Mouse (Mus musculus) heart, embryonic 10.5 days (tissue): Measurements from ENCODE around the gene Ocrl. TPM values are rescaled to one million over a fixed set of nuclear protein-coding genes. Genes with fewer than 3 reads are reported as not detected.

Source experiments
- DNase-seq: peaks from one replicate; pipeline ENCODE4 v3.0.0-alpha.2; 2017; ENCODE audit warnings: low spot score
- H3K27ac ChIP-seq: fragments of 300-500 bp; sonication (generic); 2 replicates; pipeline ENCODE4 v1.5.1; 2016; ENCODE audit warnings: mild to moderate bottlenecking
- H3K27me3 ChIP-seq: fragments of 300-500 bp; sonication (generic); 2 replicates; pipeline ENCODE4 v1.6.1; 2016; ENCODE audit warnings: mild to moderate bottlenecking; ENCODE audit not compliant: poor library complexity, insufficient read depth, severe bottlenecking
- H3K36me3 ChIP-seq: fragments of 300-500 bp; sonication (generic); 2 replicates; pipeline ENCODE4 v1.6.1; 2016; ENCODE audit warnings: mild to moderate bottlenecking, moderate library complexity
- H3K4me1 ChIP-seq: fragments of 300-500 bp; sonication (generic); 2 replicates; pipeline ENCODE4 v1.6.1; 2016; ENCODE audit warnings: mild to moderate bottlenecking
- H3K4me3 ChIP-seq: fragments of 300-500 bp; sonication (generic); 2 replicates; pipeline ENCODE4 v1.5.1; 2016; ENCODE audit warnings: mild to moderate bottlenecking, moderate library complexity
- H3K9me3 ChIP-seq: fragments of 300-500 bp; sonication (generic); 2 replicates; pipeline ENCODE4 v1.6.1; 2016; ENCODE audit warnings: mild to moderate bottlenecking, moderate library complexity
- WGBS: fragments of 180-500 bp; shearing (Covaris S2); methylation state at CpG from one replicate; pipeline ENCODE4 v1.1.7; 2016; 5-methylcytosine and 5-hydroxymethylcytosine counted together
- polyA plus RNA-seq: library from polyadenylated mRNA; unstranded; fragments of >200 nt; fragmentation: Nextera tagmentation; extraction: Ambion mirVana; gene quantifications from 2 replicates; pipeline ENCODE4 v1.2.1, GENCODE M21; 2016

The Ocrl gene
- polyA plus RNA-seq, 1 experiment from 2014 or later: 12.5 TPM

DNA sequence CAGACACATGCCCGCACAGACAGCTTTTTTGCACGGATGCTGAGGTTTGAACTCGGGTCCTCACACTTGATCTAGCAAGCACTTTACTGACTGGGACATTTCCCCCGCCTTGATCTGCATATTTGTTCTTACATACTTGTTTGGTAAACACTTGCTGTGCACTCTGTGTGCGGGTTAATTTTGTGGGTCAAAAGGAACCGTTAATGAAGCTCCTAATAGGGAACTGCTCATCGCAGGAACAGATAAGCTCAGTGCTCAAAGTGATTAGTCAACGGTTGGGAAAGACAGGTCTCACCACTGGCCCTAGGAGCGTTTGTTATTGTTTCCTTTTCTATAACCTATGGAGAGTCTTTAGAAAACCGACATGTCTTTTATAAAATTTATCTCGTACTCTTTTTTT, 22.2 kb downstream of the Ocrl start:
- 81% methylated on average over 11 of the region's 11 CpGs for WGBS
- H3K36me3 ChIP-seq: peaks cover 6% of the 10 kb centered on the region; the same call in 1 of the 2 replicates
- DNase-seq: no peak

DNA sequence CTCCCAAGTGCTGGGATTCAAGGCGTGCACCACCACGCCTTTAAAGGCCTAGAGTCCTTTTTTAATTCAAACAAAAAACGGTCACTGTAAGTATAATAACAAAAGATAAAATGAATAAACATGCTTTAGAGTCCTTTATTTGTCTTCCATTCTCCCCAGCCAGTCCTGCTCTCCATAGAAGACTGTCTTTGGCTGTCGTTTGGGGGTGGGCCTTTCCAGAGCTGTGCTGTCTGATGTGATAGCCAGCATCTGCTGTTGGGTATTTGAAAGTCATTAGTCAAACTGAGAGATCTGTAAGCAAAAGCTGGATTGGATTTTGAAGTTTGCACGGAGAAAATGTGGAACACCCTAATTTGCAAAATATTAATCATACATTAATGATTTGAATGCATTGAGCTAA, 24.7 kb downstream of the Ocrl start:
- no peak for DNase-seq
- H3K4me3 ChIP-seq: no peak overlapping the region
- no peaks in the 10 kb centered on the region for H3K4me1 ChIP-seq
- H3K36me3 ChIP-seq: peaks cover 8% of the 10 kb centered on the region; the same call in 1 of the 2 replicates
- H3K27me3 ChIP-seq: no peaks in the 10 kb centered on the region
- 69% methylated on average over 5 of the region's 5 CpGs for WGBS
- H3K27ac ChIP-seq: no peak overlapping the region
- H3K9me3 ChIP-seq: no peaks in the 10 kb centered on the region

More for the DNA sequence above, 22.2 kb downstream of the Ocrl start:
- Histone ChIP-seq H3K27me3 (no peaks in the 10 kb centered on the region), H3K4me1 (no peaks in the 10 kb centered on the region), H3K4me3 (no peak overlapping the region), H3K9me3 (no peaks in the 10 kb centered on the region), H3K27ac (no peak overlapping the region)

DNA sequence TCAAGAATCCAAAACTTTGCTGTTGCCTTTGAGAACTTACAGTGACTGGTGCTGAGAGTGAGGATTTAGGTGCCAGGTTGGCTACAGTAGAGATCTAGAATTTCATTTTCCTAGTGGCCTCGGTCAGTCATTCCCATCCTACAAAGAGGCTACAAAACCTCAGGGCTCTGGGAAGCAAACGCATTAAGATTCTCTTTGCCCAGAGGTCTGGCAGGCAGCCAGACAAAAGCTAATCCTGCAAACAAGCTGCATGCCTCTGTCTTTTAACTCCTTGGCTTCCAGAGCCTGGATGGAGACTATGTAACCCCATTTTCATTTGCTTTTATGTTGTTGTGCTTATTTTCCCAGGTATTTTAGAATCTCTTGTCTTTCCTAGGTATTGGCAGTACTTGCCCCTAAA, 25.6 kb downstream of the Ocrl start:
- Histone ChIP-seq H3K27ac (no peak overlapping the region), H3K9me3 (no peaks in the 10 kb centered on the region), H3K36me3 (peaks cover 5% of the 10 kb centered on the region; the same call in 1 of the 2 replicates), H3K4me1 (no peaks in the 10 kb centered on the region), H3K4me3 (no peak overlapping the region), H3K27me3 (no peaks in the 10 kb centered on the region)
- no peak for DNase-seq
- WGBS: 30% methylated on average over 2 of the region's 2 CpGs

DNA sequence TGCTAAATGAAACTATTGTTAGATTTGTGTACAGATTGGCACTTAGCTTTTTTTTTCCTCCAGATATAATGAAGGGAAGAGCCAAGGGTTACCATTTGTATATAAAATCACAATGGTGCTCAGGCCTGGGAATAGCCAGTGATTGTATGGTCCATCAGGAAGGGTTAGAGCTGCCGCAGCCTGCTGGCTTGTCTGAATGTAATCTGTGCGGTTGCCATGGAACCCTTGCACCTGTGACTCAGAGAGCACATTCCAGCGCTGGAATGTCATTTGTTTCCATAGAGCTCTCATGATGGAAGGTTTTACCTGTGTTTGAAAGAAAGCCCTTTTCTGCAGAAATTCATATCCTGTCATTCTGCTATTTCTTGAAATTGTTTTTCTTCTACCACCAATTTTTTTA, 37.5 kb downstream of the Ocrl start:
- H3K36me3 ChIP-seq: peaks cover 8% of the 10 kb centered on the region; the same call in 1 of the 2 replicates
- H3K4me1 ChIP-seq: no peaks in the 10 kb centered on the region
- H3K4me3 ChIP-seq: no peak overlapping the region
- H3K27ac ChIP-seq: no peak overlapping the region
- H3K9me3 ChIP-seq: no peaks in the 10 kb centered on the region
- no peak for DNase-seq
- no peaks in the 10 kb centered on the region for H3K27me3 ChIP-seq
- WGBS: 46% methylated on average over 3 of the region's 3 CpGs

DNA sequence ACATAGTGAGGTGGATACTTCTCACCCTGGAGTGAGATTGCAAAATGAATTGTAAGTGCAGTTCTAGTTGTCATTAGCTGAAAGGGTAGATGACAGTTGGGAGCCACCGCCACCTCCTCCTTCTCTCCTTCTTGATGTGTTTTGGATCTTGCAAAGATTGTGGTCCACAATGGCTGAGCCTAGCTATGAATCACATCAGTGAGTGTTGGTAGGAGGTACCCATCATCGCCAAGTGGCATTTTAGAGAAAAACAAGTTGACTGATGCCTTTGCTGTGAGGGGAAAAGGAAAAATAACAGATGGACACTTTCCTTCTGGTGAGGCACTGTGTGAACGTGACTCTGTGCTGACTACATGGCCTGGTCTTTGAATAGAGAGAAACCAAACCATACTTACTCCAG, 50.4 kb downstream of the Ocrl start:
- no peak overlapping the region for H3K27ac ChIP-seq
- no peaks in the 10 kb centered on the region for H3K27me3 ChIP-seq
- H3K4me3 ChIP-seq: no peak overlapping the region
- WGBS: 88% methylated on average over 3 of the region's 3 CpGs
- no peaks in the 10 kb centered on the region for H3K4me1 ChIP-seq
- 0 out of 2 replicates have a peak, but pooled peaks cover 7% of the 10 kb centered on the region for H3K36me3 ChIP-seq
- no peaks in the 10 kb centered on the region for H3K9me3 ChIP-seq
- no peak for DNase-seq

DNA sequence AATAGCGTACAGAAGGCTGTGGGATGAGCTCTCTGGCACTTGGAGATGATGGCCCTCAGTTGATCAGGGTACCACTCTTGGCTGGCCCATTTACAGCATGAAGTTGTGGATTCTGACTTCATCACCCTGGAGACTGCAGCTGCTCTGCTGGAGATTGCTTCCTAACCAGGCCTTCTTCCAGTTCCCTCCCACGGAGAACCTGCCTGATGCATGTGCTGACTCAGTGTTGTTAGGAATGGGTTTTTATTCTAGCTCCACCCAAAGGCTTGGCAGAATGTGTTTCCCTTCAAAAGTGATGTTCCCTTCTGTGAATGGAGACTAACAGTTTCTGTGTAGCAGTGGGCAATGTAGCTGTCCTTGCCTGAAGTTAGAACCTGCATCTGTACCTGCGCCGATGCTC, 58.2 kb downstream of the Ocrl start:
- 92% methylated on average over 4 of the region's 4 CpGs for WGBS
- Histone ChIP-seq H3K4me3 (no peak overlapping the region), H3K4me1 (no peaks in the 10 kb centered on the region), H3K27me3 (no peaks in the 10 kb centered on the region), H3K36me3 (no peaks in the 10 kb centered on the region), H3K27ac (no peak overlapping the region), H3K9me3 (no peaks in the 10 kb centered on the region)
- no peak for DNase-seq

DNA sequence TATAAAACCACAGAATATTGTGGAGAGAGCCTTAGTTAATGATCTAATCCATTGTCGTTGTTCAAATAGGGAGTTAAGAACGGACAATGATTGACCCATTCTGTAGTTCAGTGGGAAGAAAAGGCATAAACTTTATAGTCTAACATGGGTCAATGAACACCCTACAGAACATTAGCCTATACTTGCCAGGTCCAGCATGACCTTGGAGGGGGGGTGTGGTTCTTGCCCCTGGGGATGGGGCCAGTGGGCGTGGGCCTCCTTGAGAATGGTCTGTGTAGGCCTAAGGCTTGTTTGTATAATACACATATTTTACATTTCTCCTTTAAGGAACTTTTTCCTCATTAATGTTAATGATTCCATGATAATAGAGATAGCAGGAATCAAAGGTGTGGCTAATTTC, 58.7 kb downstream of the Ocrl start:
- Histone ChIP-seq H3K27ac (no peak overlapping the region), H3K27me3 (no peaks in the 10 kb centered on the region), H3K36me3 (no peaks in the 10 kb centered on the region), H3K4me1 (no peaks in the 10 kb centered on the region), H3K9me3 (no peaks in the 10 kb centered on the region), H3K4me3 (no peak overlapping the region)
- DNase-seq: no peak
- WGBS: 91% methylated on average over 3 of the region's 3 CpGs

DNA sequence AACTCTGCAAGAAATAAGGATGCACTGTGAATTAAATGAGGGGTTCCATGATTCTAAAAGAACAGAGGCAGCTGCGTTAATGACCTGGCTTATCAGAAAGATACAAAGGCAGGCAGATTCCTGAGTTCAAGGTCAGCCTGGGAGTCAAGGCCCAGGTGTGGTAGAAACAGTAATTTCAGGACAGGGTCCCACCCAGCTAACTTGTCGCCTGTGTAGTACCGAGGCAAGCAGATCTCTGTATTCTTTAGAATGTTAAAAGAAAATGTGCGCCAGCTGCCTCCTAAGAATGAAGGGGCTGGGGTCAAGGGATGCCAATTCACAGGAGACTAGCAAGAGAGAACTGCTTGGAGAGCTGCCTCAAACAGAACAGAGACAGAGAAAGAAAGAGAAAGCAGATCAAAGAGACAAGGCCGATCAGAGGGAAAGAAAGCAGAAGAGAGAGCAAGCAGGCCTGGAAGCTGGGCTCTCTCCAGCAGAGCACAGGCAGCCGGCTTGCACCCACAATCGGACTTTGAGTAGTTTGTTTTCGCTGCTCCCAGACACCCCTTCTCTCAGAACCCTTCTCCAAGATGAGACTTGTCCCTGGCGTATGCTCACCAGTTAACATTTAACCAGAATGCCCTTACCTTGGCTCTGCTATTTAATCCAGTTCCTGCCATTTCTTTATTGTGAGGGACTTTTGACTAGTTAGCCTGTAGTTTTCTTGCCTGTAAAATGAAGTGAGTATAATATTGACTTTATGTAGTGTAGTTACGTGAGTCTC, 59.4 kb downstream of the Ocrl start:
- no peak overlapping the region for H3K27ac ChIP-seq
- DNase-seq: no peak
- H3K27me3 ChIP-seq: no peaks in the 10 kb centered on the region
- no peak overlapping the region for H3K4me3 ChIP-seq
- 74% methylated on average over 10 of the region's 10 CpGs for WGBS
- H3K9me3 ChIP-seq: no peaks in the 10 kb centered on the region
- H3K4me1 ChIP-seq: no peaks in the 10 kb centered on the region
- H3K36me3 ChIP-seq: no peaks in the 10 kb centered on the region

DNA sequence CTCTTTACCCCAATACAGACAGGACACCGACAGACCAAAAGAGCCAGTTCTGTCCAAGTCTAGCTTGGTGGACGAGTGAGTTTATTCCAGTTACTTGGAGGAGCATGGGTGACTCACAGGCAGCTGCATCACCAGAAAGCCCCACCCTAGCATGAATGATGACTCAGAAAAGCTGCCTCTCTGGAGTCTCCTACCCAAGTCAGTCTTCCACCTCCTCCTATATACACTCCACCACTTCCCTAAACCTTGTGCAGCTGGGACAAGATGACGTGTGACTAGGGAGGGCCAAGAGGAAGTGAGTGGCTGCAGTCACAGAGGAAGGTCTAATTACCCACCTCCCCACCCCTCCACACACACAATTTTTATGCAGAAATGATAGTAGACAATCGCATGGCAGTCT, 64.4 kb downstream of the Ocrl start:
- 67% methylated on average over 4 of the region's 4 CpGs for WGBS
- Histone ChIP-seq H3K9me3 (no peaks in the 10 kb centered on the region), H3K4me3 (no peak overlapping the region), H3K4me1 (no peaks in the 10 kb centered on the region), H3K36me3 (no peaks in the 10 kb centered on the region), H3K27ac (no peak overlapping the region), H3K27me3 (no peaks in the 10 kb centered on the region)
- no peak for DNase-seq

DNA sequence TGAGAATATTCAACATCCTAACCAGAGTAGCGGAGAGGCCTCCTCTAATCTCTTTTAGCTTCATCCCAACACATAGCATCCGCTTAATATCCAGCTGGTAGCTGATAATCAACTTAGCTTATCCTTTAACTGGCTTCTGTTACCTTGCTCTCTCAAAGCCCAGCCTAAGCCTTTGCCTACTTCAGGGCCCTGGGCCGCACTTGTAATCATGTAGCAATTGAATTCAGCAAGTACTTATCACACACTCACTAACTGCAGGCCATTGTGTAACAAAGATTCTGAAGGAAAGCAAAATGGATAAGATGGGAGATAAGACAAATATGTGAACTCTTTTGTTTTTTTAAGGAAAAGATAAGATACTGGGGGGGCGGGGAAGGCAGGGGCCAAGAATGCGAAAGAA, 64.9 kb downstream of the Ocrl start:
- H3K36me3 ChIP-seq: no peaks in the 10 kb centered on the region
- H3K27ac ChIP-seq: no peak overlapping the region
- no peaks in the 10 kb centered on the region for H3K27me3 ChIP-seq
- H3K4me1 ChIP-seq: no peaks in the 10 kb centered on the region
- H3K9me3 ChIP-seq: no peaks in the 10 kb centered on the region
- DNase-seq: no peak
- 42% methylated on average over 5 of the region's 5 CpGs for WGBS
- no peak overlapping the region for H3K4me3 ChIP-seq

DNA sequence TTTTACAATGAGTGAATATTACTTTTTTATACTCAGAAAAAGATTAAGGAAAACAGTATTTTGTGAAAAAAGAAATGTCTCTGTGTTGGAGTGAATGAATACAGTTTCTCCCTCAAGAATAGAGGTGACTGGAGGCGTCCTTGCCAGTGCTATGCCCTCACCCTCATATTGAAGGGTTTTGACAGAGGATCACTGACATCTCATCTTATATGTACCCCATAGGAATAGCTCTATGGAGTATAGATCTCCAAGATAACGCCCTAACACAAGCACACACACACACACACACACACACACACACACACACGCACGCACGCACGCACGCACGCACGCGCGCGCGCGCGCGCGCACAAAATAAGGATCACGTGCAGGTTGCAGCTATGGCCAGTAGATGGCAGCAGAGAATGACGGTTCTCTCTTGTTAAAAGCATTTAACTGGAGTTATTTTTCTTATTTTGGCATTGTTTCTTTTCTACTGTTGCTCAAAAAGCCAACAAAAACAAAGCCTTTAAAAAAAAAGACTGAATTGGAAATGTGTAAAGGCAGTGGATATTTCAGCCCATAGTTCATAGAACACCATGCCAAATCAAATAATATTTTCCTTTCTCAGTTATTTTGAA, 72.9 kb downstream of the Ocrl start:
- no peaks in the 10 kb centered on the region for H3K4me1 ChIP-seq
- peak overlapping the region; percentile 35; the same call in 1 of the 2 replicates for H3K4me3 ChIP-seq
- H3K27me3 ChIP-seq: no peaks in the 10 kb centered on the region
- no peaks in the 10 kb centered on the region for H3K36me3 ChIP-seq
- H3K9me3 ChIP-seq: no peaks in the 10 kb centered on the region
- no peak overlapping the region for H3K27ac ChIP-seq
- 16% methylated on average over 19 of the region's 19 CpGs for WGBS
- DNase-seq: no peak

DNA sequence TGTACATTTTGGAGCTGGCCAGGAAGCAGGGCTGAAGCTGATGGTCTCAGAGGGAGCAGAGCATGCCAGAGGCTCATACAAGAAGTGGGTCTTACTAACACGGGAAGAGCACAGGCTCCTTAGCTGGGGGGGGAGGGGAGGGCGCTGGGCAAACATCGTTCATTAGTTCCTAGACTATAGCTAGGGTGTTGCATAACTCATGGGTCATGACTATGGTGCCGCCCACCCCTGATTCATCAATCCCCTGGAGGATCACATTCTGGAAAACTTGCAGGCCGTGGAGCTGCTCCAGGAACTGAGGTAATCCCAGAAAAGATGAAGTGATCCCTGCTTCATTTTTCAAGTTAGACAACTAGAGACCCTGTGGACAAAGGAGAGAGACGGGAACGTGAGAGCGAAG, 75.8 kb downstream of the Ocrl start:
- WGBS: 71% methylated on average over 8 of the region's 8 CpGs
- Histone ChIP-seq H3K4me3 (no peak overlapping the region), H3K36me3 (no peaks in the 10 kb centered on the region), H3K27me3 (no peaks in the 10 kb centered on the region), H3K27ac (no peak overlapping the region), H3K4me1 (no peaks in the 10 kb centered on the region), H3K9me3 (no peaks in the 10 kb centered on the region)
- no peak for DNase-seq

DNA sequence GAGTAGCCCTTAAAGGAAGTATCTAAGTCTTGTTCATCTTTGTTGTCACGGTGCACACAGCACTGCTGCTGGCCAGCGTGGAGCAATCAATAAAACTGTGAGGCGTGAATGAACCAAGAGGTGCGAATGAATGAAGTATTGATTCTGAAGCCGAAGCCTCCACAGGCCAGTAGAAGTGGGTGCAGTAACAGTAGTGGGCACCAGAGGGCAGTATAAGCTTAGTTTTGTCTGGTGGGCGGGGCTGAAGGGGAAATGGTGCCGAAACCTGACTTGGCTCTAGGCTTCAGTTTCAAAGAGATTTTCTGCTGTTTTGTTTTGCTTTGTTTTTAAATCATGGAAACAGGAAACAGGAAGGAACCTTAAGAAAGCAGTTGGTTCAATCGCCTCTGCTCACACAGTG, 80.4 kb downstream of the Ocrl start:
- 16% methylated on average over 8 of the region's 8 CpGs for WGBS
- H3K27ac ChIP-seq: no peak overlapping the region

More for the DNA sequence above, 80.4 kb downstream of the Ocrl start:
- peak overlapping the region; percentile 15; the same call in 1 of the 2 replicates for H3K4me3 ChIP-seq
- H3K4me1 ChIP-seq: no peaks in the 10 kb centered on the region
- DNase-seq: no peak
- H3K36me3 ChIP-seq: no peaks in the 10 kb centered on the region
- H3K27me3 ChIP-seq: peaks cover 6% of the 10 kb centered on the region; the same call in 1 of the 2 replicates
- H3K9me3 ChIP-seq: no peaks in the 10 kb centered on the region
